Mouse (Mus musculus) adrenal gland, postnatal 10 days (tissue): ENCODE data around the gene Eid2. TPM values are rescaled to one million over a fixed set of nuclear protein-coding genes. Genes with fewer than 3 reads are reported as not detected.

ENCODE experiments used
- DNase-seq: peaks from one replicate; pipeline ENCODE4 v3.0.0; 2021; ENCODE audit warnings: mixed read lengths
- total RNA-seq, 2 experiments: library from RNA; stranded (reverse); gene quantifications; 2 replicates each; pipeline ENCODE4 v1.2.3; 2021

The Eid2 gene
- total RNA-seq, 2 experiments from 2014 or later: 22.8 to 34.9 TPM

- DNase-seq: peak; percentile 52
Measured at GRCm38 (mm10) chr7:28290638-28291590, 23.2 kb downstream of the Eid2 start, which contains the start of gene Selenov. Selenov (minus strand) TSS chr7:28291186.

- DNase-seq: peak; percentile 80
Measured at GRCm38 (mm10) chr7:28294481-28294880, 26.8 kb downstream of the Eid2 start.

- peak; percentile 64 for DNase-seq
Measured at GRCm38 (mm10) chr7:28298837-28299625, 31.4 kb downstream of the Eid2 start.

- peak; percentile 76 for DNase-seq
Measured at GRCm38 (mm10) chr7:28301616-28302433, 34.1 kb downstream of the Eid2 start, which contains the start of gene Dll3. Dll3 (minus strand) TSS chr7:28302238.

GRCm38 (mm10) chr7:28305641-28306040, 38.0 kb downstream of the Eid2 start:
- peak; percentile 65 for DNase-seq

- DNase-seq: no peak
Measured at GRCm38 (mm10) chr7:28306216-28306615, 38.5 kb downstream of the Eid2 start.

- DNase-seq: no peak
Measured at GRCm38 (mm10) chr7:28309737-28310136, 42.1 kb downstream of the Eid2 start.

GRCm38 (mm10) chr7:28311151-28311925, 43.7 kb downstream of the Eid2 start:
- peak; percentile 50 for DNase-seq

- peak; percentile 99 for DNase-seq
Measured at GRCm38 (mm10) chr7:28311926-28312543, 44.4 kb downstream of the Eid2 start, which contains the start of gene Timm50. Timm50 (minus strand) TSS chr7:28312072.

GRCm38 (mm10) chr7:28318036-28318435, 50.4 kb downstream of the Eid2 start:
- no peak for DNase-seq

GRCm38 (mm10) chr7:28318714-28319113, 51.0 kb downstream of the Eid2 start:
- peak; percentile 57 for DNase-seq

Other genes with a start within 250 kb of the Eid2 start
- 100 to 1,000 TPM; 137 to 148 TPM for gene Psmc4, start 217.8 kb upstream of the Eid2 start, total RNA-seq
- gene Fcgbp, start 196.6 kb upstream of the Eid2 start, total RNA-seq: not detected
- not detected for gene 9530053A07Rik, start 138.4 kb upstream of the Eid2 start, total RNA-seq
- gene Fbl, start 98.2 kb upstream of the Eid2 start, total RNA-seq: 10 to 100 TPM; 84.3 to 96.3 TPM
- gene Dyrk1b, start 88.4 kb upstream of the Eid2 start, total RNA-seq: 10 to 100 TPM; 35.6 to 48.1 TPM
- 10 to 100 TPM; 13.4 to 15.7 TPM for gene Eid2b, start 9.9 kb downstream of the Eid2 start, total RNA-seq
- gene Selenov, start 23.3 kb downstream of the Eid2 start, total RNA-seq: 1 to 10 TPM in 1 of 2 experiments, not detected in 1; 1.2 TPM
- under 1 TPM; 0.33 to 0.36 TPM for gene Dll3, start 34.4 kb downstream of the Eid2 start, total RNA-seq
- gene Timm50, start 44.2 kb downstream of the Eid2 start, total RNA-seq: 100 to 1,000 TPM; 108 to 114 TPM
- gene Supt5, start 70.9 kb downstream of the Eid2 start, total RNA-seq: 100 to 1,000 TPM in 1 of 2 experiments, 10 to 100 TPM in 1; 86.6 to 103 TPM
- gene Rps16, start 82.8 kb downstream of the Eid2 start, total RNA-seq: 1,000 to 10,000 TPM; 1,220 to 1,241 TPM
- 10 to 100 TPM; 27.9 to 37.0 TPM for gene Plekhg2, start 104.7 kb downstream of the Eid2 start, total RNA-seq
- 10 to 100 TPM; 11.4 to 27.2 TPM for gene Zfp36, start 112.4 kb downstream of the Eid2 start, total RNA-seq
- gene Med29, start 124.8 kb downstream of the Eid2 start, total RNA-seq: 10 to 100 TPM; 19.8 to 25.9 TPM
- gene Paf1, start 125.1 kb downstream of the Eid2 start, total RNA-seq: 10 to 100 TPM; 56.5 to 59.2 TPM
- 10 to 100 TPM; 23.3 to 24.7 TPM for gene Gmfg, start 169.6 kb downstream of the Eid2 start, total RNA-seq
- gene Lrfn1, start 184.1 kb downstream of the Eid2 start, total RNA-seq: 10 to 100 TPM in 1 of 2 experiments, 1 to 10 TPM in 1; 9.2 to 13.0 TPM
- not detected for gene Ifnl2, start 242.6 kb downstream of the Eid2 start, total RNA-seq